Mouse (Mus musculus) activated CD4-positive, CD25-positive, alpha-beta regulatory T cell, adult 4 months (primary cell): ENCODE results near the gene Rnf181. TPM values are rescaled to one million over a fixed set of nuclear protein-coding genes. Genes with fewer than 3 reads are reported as not detected.

Experiments used
- ATAC-seq: one replicate; pipeline ENCODE4 v1.8.0; 2017
- polyA plus RNA-seq, 2 experiments: library from polyadenylated mRNA; unstranded; fragments of 100-300 nt; shearing (Covaris generic); gene quantifications; one replicate each; pipeline ENCODE4 v1.2.1; 2017

Rnf181 gene
- polyA plus RNA-seq, 2 experiments from 2014 or later: 110 TPM

GRCm38 (mm10) chr6:72359343-72359742 is 7.4 kb downstream of the Rnf181 start:
- ATAC-seq: no peak

- ATAC-seq: no peak
These were observed 8.5 kb downstream of the Rnf181 start for GRCm38 (mm10) chr6:72358086-72358764.

GRCm38 (mm10) chr6:72357164-72358079 is 9.3 kb downstream of the Rnf181 start:
- ATAC-seq: no peak

GRCm38 (mm10) chr6:72356001-72356532 is 10.7 kb downstream of the Rnf181 start:
- no peak for ATAC-seq

GRCm38 (mm10) chr6:72355066-72355911 is 11.5 kb downstream of the Rnf181 start, which contains the start of gene Tmem150a:
Gene Tmem150a, plus strand, starts transcription at chr6:72355447.
- peak; percentile 53 for ATAC-seq

- no peak for ATAC-seq
These were observed 12.7 kb downstream of the Rnf181 start for GRCm38 (mm10) chr6:72354025-72354424.

- no peak for ATAC-seq
These were observed 13.9 kb downstream of the Rnf181 start for GRCm38 (mm10) chr6:72352636-72353405.

- ATAC-seq: no peak
These were observed 16.5 kb downstream of the Rnf181 start for GRCm38 (mm10) chr6:72350214-72350613.

GRCm38 (mm10) chr6:72348411-72348810 is 18.3 kb downstream of the Rnf181 start:
- no peak for ATAC-seq

GRCm38 (mm10) chr6:72347166-72347941 is 19.4 kb downstream of the Rnf181 start, which contains the start of gene 0610030E20Rik:
Gene 0610030E20Rik, plus strand, starts transcription at chr6:72347317.
- ATAC-seq: peak; percentile 55

GRCm38 (mm10) chr6:72346261-72346660 is 20.5 kb downstream of the Rnf181 start:
- no peak for ATAC-seq

- peak; percentile 0 for ATAC-seq
These were observed 21.1 kb downstream of the Rnf181 start for GRCm38 (mm10) chr6:72345633-72346032.

- ATAC-seq: peak; percentile 73
These were observed 21.6 kb downstream of the Rnf181 start, which contains the start of gene Usp39 for GRCm38 (mm10) chr6:72345074-72345567. Gene Usp39, minus strand, starts transcription at chr6:72345184.

GRCm38 (mm10) chr6:72344396-72345073 is 22.2 kb downstream of the Rnf181 start:
- peak; percentile 31 for ATAC-seq

- ATAC-seq: no peak
These were observed 26.3 kb downstream of the Rnf181 start for GRCm38 (mm10) chr6:72340481-72340880.

- no peak for ATAC-seq
These were observed 33.6 kb downstream of the Rnf181 start for GRCm38 (mm10) chr6:72333111-72333510.

- ATAC-seq: no peak
These were observed 36.6 kb downstream of the Rnf181 start for GRCm38 (mm10) chr6:72330133-72330532.

GRCm38 (mm10) chr6:72329019-72329418 is 37.7 kb downstream of the Rnf181 start:
- no peak for ATAC-seq

- ATAC-seq: peak; percentile 32
These were observed 40.5 kb downstream of the Rnf181 start for GRCm38 (mm10) chr6:72326274-72326673.
